ENCODE assay signal across 17 mouse cellular contexts in the genomic region with DNA sequence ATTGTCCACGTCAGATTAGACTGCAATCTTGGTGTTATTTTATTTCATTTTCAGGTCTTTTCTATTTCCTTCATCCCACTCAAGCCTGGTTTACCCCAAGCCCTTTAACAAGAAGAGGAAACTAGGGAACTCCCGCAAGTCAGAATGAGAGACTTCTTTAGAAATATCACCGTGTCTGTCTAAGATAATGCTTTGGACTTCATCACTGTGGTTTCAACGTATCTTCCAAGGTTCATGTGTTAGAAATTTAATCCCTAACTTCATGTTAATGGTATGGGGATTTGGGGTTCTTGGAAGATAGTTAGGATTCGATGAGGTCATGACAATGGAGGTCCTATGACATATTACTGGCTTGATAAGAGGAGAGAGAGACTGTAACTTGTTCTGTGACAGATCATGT. TPM values are rescaled to one million over a fixed set of nuclear protein-coding genes. Genes with fewer than 3 reads are reported as not detected.
A peak's percentile ranks its signal among the peaks of the same experiment; 100 is the strongest.
DNase-seq lines count a peak whose midpoint lies in the region; TF ChIP-seq lines count a peak whose summit lies in the region.
"Had no signal": no experiment of that assay in that cellular context is flagged by ENCODE, and none has a peak within 500 bp of the region (broad histone marks: within the 10 kb centered on the region; RNA-seq: fewer than 3 reads in every experiment).

No protein-coding gene starts in this region.

- no peaks in the 10 kb centered on the region for H3K79me2 ChIP-seq in MEL (ENCODE audit: control insufficient read depth, insufficient read depth, low read length, poor library complexity)

- peak overlapping the region in 1 of 2 experiments; percentile 35; a peak in 1 of 4 replicates for H3K4me3 ChIP-seq in MEL (ENCODE audit: control insufficient read depth in 1 of 2, insufficient read depth in 1 of 2, low read depth in 2 of 2, low read length in 2 of 2)

- H3K36me3 ChIP-seq in MEL (ENCODE audit: control insufficient read depth in 1 of 2, insufficient read depth in 2 of 2, low read length in 2 of 2) = peaks cover 0 to 10% of the 10 kb centered on the region in 2 experiments; a peak in 2 of 4 replicates
- H3K36me3 ChIP-seq: G1E had no signal

- H3K9ac ChIP-seq in MEL (ENCODE audit: control insufficient read depth, low read depth, low read length, poor library complexity, severe bottlenecking) = no peak overlapping the region

- no peak for TF ChIP-seq RAD21 in MEL (IDR thresholded peaks at IDR 0.05; ENCODE audit: low read depth, low read length)

- peak; percentile 4 to 50; a peak in 2 of 4 replicates for TF ChIP-seq EP300 in MEL (IDR thresholded peaks at IDR 0.05; ENCODE audit: low read depth in 1 of 2, low read length in 2 of 2)

- no peak overlapping the region; the same call in 1 of the 2 replicates for H3K27ac ChIP-seq in MEL (ENCODE audit: control insufficient read depth, low read depth, low read length)

- no peak for TF ChIP-seq POLR2A in MEL (IDR thresholded peaks at IDR 0.05; ENCODE audit: control insufficient read depth in 1 of 2, insufficient read depth in 1 of 2, low read depth in 1 of 2, low read length in 2 of 2, poor library complexity in 1 of 2)

- H3K27me3 ChIP-seq in MEL (ENCODE audit: control insufficient read depth in 1 of 2, insufficient read depth in 2 of 2, low read length in 2 of 2) = no peaks in the 10 kb centered on the region
- H3K27me3 ChIP-seq: CH12.LX had no signal

- H3K4me1 ChIP-seq in MEL (ENCODE audit: control insufficient read depth in 1 of 2, insufficient read depth in 2 of 2, low read length in 2 of 2) = peaks cover 2 to 3% of the 10 kb centered on the region in 2 experiments; a peak in 2 of 4 replicates

- H3K9me3 ChIP-seq in MEL (replicated peaks; ENCODE audit: insufficient read depth, low read length) = no peaks in the 10 kb centered on the region
- H3K9me3 ChIP-seq: G1E had no signal

- DNase-seq in MEL (ENCODE audit: low read depth, low spot score) (peak; percentile 41), MN1 (ENCODE audit: low spot score) (no peak)
- DNase-seq: adrenal gland, adult 2 months; adrenal gland, adult 8-10 months; adrenal gland, postnatal 10 days; adrenal gland, postnatal 14 days; adrenal gland, postnatal 25 days; adrenal gland, postnatal 36 days; B cell, adult 2 months; cerebellum, adult 11 months; cerebellum, adult 11-12 months; cerebellum, adult 18-20 months; cerebellum, adult 2 months; cerebellum, adult 8-10 months; cerebellum, adult 9-10 months had no signal

- TF ChIP-seq CTCF in MEL (IDR thresholded peaks at IDR 0.05 in 2 of 3, conservative IDR thresholded peaks at IDR 0.05 in 1 of 3; ENCODE audit: control insufficient read depth in 1 of 3, insufficient read depth in 1 of 3, low read depth in 2 of 3, low read length in 3 of 3, poor library complexity in 1 of 3, severe bottlenecking in 1 of 3) = no peak

TF ChIP-seq in MEL, 35 proteins besides CTCF, POLR2A, EP300 and RAD21:
- TF ChIP-seq SIN3A (IDR thresholded peaks at IDR 0.05; ENCODE audit: low read length) = peak; percentile 16; the same call in 1 of the 2 replicates
- TF ChIP-seq ETS1 (IDR thresholded peaks at IDR 0.05; ENCODE audit: low read depth, low read length) = peak; percentile 11; the same call in 1 of the 2 replicates
- TF ChIP-seq BHLHE40 (IDR thresholded peaks at IDR 0.05; ENCODE audit: borderline replicate concordance, low read depth, low read length) = peak; percentile 63
- no peak for TF ChIP-seq TCF12 (IDR thresholded peaks at IDR 0.05; ENCODE audit: low read depth, low read length)
- 0 out of 2 replicates have a peak, but pooled peaks have one; percentile 25 for TF ChIP-seq GATA1 (IDR thresholded peaks at IDR 0.05; ENCODE audit: low read depth, low read length)
- peak; percentile 29 for TF ChIP-seq MAX (IDR thresholded peaks at IDR 0.05; ENCODE audit: low read length)
- no peak for TF ChIP-seq SMC3 (IDR thresholded peaks at IDR 0.05; ENCODE audit: low read depth, low read length)
- TF ChIP-seq JUND (IDR thresholded peaks at IDR 0.05; ENCODE audit: low read depth, low read length) = no peak
- no peak for TF ChIP-seq CHD2 (IDR thresholded peaks at IDR 0.05; ENCODE audit: low read length)

RNA-seq across cellular contexts. Expression of a gene that starts 13.6 kb away (rescaled TPM):
- 10.4 and 11.3 TPM in 2 replicates for total RNA-seq in MEL (2012; rRNA removed)
- 10 to 100 TPM in 1 of 2 experiments, not detected in 1; 11.0 TPM for polyA plus RNA-seq in MEL (2012; ENCODE audit: insufficient read depth in 1 of 2, insufficient read length in 2 of 2, low read depth in 1 of 2, low replicate concordance in 2 of 2, missing spikeins in 1 of 2)

RNA-seq across cellular contexts. Expression of a gene that starts 47.5 kb away (rescaled TPM):
- 0.65 and 1.0 TPM in 2 replicates for total RNA-seq in MEL (2012; rRNA removed)
- polyA plus RNA-seq in MEL (2012; ENCODE audit: insufficient read depth in 1 of 2, insufficient read length in 2 of 2, low read depth in 1 of 2, low replicate concordance in 2 of 2, missing spikeins in 1 of 2) = under 1 TPM in 1 of 2 experiments, not detected in 1; 0.67 TPM

RNA-seq across cellular contexts. Expression of a gene that starts 58.2 kb away (rescaled TPM):
- total RNA-seq in MEL (2012; rRNA removed) = 11.3 and 12.2 TPM in 2 replicates
- polyA plus RNA-seq in MEL (2012; ENCODE audit: insufficient read depth in 1 of 2, insufficient read length in 2 of 2, low read depth in 1 of 2, low replicate concordance in 2 of 2, missing spikeins in 1 of 2) = 10 to 100 TPM in 1 of 2 experiments, not detected in 1; 11.8 TPM
